Mouse (Mus musculus) adrenal gland, postnatal 4 days (tissue): ENCODE results near the gene Erich4. TPM values are rescaled to one million over a fixed set of nuclear protein-coding genes. Genes with fewer than 3 reads are reported as not detected.
"Not testable (repeated sequence)": the region's sequence is repeated elsewhere in the genome, so short reads cannot be mapped to it uniquely, and the experiment has no call there.

Experiments used
- DNase-seq, 2 experiments: peaks; one replicate each; pipeline ENCODE4 v3.0.0; 2021 to 2022; ENCODE audit warnings: low spot score in 2 of 2, mixed read lengths in 2 of 2
- total RNA-seq, 2 experiments: library from RNA; stranded (reverse); gene quantifications; 2 replicates each; pipeline ENCODE4 v1.2.3; 2021

Gene Erich4
- total RNA-seq, 2 experiments from 2014 or later: 2.5 TPM; not detected in 1

- no peak for DNase-seq
Measured at GRCm38 (mm10) chr7:25582301-25582810, 33.3 kb downstream of the Erich4 start.

GRCm38 (mm10) chr7:25579441-25579840 is 36.3 kb downstream of the Erich4 start:
- no peak for DNase-seq

- not testable (repeated sequence) for DNase-seq
Measured at GRCm38 (mm10) chr7:25576793-25577437, 38.8 kb downstream of the Erich4 start.

- DNase-seq: not testable (repeated sequence)
Measured at GRCm38 (mm10) chr7:25576308-25576707, 39.4 kb downstream of the Erich4 start.

GRCm38 (mm10) chr7:25575870-25576269 is 39.8 kb downstream of the Erich4 start:
- DNase-seq: no peak

- DNase-seq: no peak
Measured at GRCm38 (mm10) chr7:25575105-25575504, 40.6 kb downstream of the Erich4 start.

- not testable (repeated sequence) for DNase-seq
Measured at GRCm38 (mm10) chr7:25573806-25574205, 41.9 kb downstream of the Erich4 start.

- no peak for DNase-seq
Measured at GRCm38 (mm10) chr7:25568721-25569120, 47.0 kb downstream of the Erich4 start.

Other genes starting within 250 kb of the Erich4 start
- gene Cnfn, start 246.2 kb downstream of the Erich4 start, total RNA-seq: not detected
- gene Lipe, start 217.2 kb downstream of the Erich4 start, total RNA-seq: 100 to 1,000 TPM; 139 to 178 TPM
- not detected for gene Cxcl17, start 203.0 kb downstream of the Erich4 start, total RNA-seq
- 10 to 100 TPM; 14.9 to 21.4 TPM for gene Ceacam1, start 138.3 kb downstream of the Erich4 start, total RNA-seq
- gene Ceacam2, start 76.0 kb downstream of the Erich4 start, total RNA-seq: 1 to 10 TPM; 1.7 to 1.9 TPM
- 10 to 100 TPM; 34.3 to 34.5 TPM for gene Dmac2, start 3.5 kb upstream of the Erich4 start, total RNA-seq
- gene B3gnt8, start 10.8 kb upstream of the Erich4 start, total RNA-seq: 1 to 10 TPM; 4.4 to 7.6 TPM
- 100 to 1,000 TPM; 103 to 112 TPM for gene Bckdha, start 43.1 kb upstream of the Erich4 start, total RNA-seq
- gene Exosc5, start 43.3 kb upstream of the Erich4 start, total RNA-seq: 10 to 100 TPM; 50.6 to 53.0 TPM
- 1 to 10 TPM in 1 of 2 experiments, under 1 TPM in 1; 0.76 to 1.9 TPM for gene Tmem91, start 59.3 kb upstream of the Erich4 start, total RNA-seq
- gene B9d2, start 64.9 kb upstream of the Erich4 start, total RNA-seq: 10 to 100 TPM; 21.5 to 24.1 TPM
- 10 to 100 TPM; 47.3 to 48.9 TPM for gene Tgfb1, start 71.1 kb upstream of the Erich4 start, total RNA-seq
- gene Ccdc97, start 103.2 kb upstream of the Erich4 start, total RNA-seq: 10 to 100 TPM; 49.4 to 51.5 TPM
- 100 to 1,000 TPM; 167 to 177 TPM for gene Hnrnpul1, start 138.9 kb upstream of the Erich4 start, total RNA-seq
- 100 to 1,000 TPM; 100 to 102 TPM for gene Axl, start 172.8 kb upstream of the Erich4 start, total RNA-seq
- gene Cyp2s1, start 201.0 kb upstream of the Erich4 start, total RNA-seq: 1 to 10 TPM; 4.8 to 7.7 TPM